In the genomic region with DNA sequence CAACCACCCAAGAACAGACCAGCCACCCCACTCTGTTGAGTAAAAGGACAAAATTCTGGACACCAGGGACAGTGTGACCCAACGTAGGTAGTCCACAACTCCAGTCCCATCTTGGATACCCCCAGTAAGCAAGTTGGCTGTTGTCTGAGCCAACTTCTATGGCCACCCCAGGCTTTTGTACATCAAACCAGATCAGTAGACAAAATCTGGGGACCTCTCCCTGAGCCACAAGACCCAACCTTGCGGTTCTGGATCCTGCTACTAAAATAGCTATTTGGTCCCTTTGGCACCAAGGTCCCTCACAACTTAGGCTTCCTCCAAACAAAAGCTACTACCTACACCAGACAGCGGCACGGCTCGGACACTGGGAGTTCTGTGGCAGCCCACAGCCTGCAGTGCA, we compare ENCODE assay signal across 13 mouse cellular contexts. TPM values are rescaled to one million over a fixed set of nuclear protein-coding genes. Genes with fewer than 3 reads are reported as not detected.
A peak's percentile ranks its signal among the peaks of the same experiment; 100 is the strongest.
DNase-seq lines count a peak whose midpoint lies in the region; ATAC-seq and TF ChIP-seq lines count a peak whose summit lies in the region.
"Had no signal": no experiment of that assay in that cellular context is flagged by ENCODE, and none has a peak within 500 bp of the region (broad histone marks: within the 10 kb centered on the region; RNA-seq: fewer than 3 reads in every experiment).

No protein-coding gene starts in this region.

- H3K36me3 ChIP-seq in heart, adult 2 months (ENCODE audit: control insufficient read depth, insufficient read depth, low read length), result no peaks in the 10 kb centered on the region
- H3K36me3 ChIP-seq in CH12.LX (replicated peaks in 1 of 2; ENCODE audit: control insufficient read depth in 1 of 2, insufficient read depth in 1 of 2, low read length in 1 of 2) (peaks cover 2 to 6% of the 10 kb centered on the region in 2 experiments), macrophage (ENCODE audit: inconsistent target) (no peaks in the 10 kb centered on the region)
- H3K36me3 ChIP-seq in embryonic facial prominence, embryonic 15.5 days, result no peaks in the 10 kb centered on the region
- H3K36me3 ChIP-seq in kidney, embryonic 14.5 days (ENCODE audit: control insufficient read depth, insufficient read depth, low read length), result no peaks in the 10 kb centered on the region
- H3K36me3 ChIP-seq: hindbrain, embryonic 15.5 days had no signal

- in situ Hi-C loops in CH12.LX (cut with MboI; ENCODE audit: low pct_ligation_motif_present, low pct_unique_long_range_greater_than_20kb, low sequenced_read_pairs), result loop anchor here (5.0 kb wide), 1 partner anchor 38 kb away; no protein-coding TSS in a partner anchor

- no peak for TF ChIP-seq CTCF in heart, adult 2 months (IDR thresholded peaks at IDR 0.05)
- no peak for TF ChIP-seq CTCF in CH12.LX (conservative IDR thresholded peaks at IDR 0.05 in 1 of 2, IDR thresholded peaks at IDR 0.05 in 1 of 2; ENCODE audit: low read depth in 2 of 2, low read length in 2 of 2)

- H3K4me2 ChIP-seq in CH12.LX (ENCODE audit: insufficient read depth, low read depth, poor library complexity, severe bottlenecking), result peak overlapping the region; percentile 90
- peak overlapping the region; percentile 33 for H3K4me2 ChIP-seq in embryonic facial prominence, embryonic 15.5 days (replicated peaks)
- H3K4me2 ChIP-seq in kidney, embryonic 14.5 days (replicated peaks; ENCODE audit: low read depth, low read length), result no peak overlapping the region
- H3K4me2 ChIP-seq: hindbrain, embryonic 15.5 days had no signal

- TF ChIP-seq RAD21 in CH12.LX (IDR thresholded peaks at IDR 0.05; ENCODE audit: low read depth, low read length), result no peak

- H3K4me1 ChIP-seq in heart, adult 2 months (ENCODE audit: control insufficient read depth, insufficient read depth, low read length), result peaks cover 12% of the 10 kb centered on the region
- peaks cover 44 to 81% of the 10 kb centered on the region in 2 experiments for H3K4me1 ChIP-seq in CH12.LX (ENCODE audit: control insufficient read depth in 1 of 2, insufficient read depth in 2 of 2)
- H3K4me1 ChIP-seq in embryonic facial prominence, embryonic 15.5 days, result peaks cover 74% of the 10 kb centered on the region
- peaks cover 4% of the 10 kb centered on the region; the same call in 1 of the 2 replicates for H3K4me1 ChIP-seq in kidney, embryonic 14.5 days (ENCODE audit: control insufficient read depth, insufficient read depth, low read length)

- no peak for DNase-seq in heart, adult 2 months
- no peak for DNase-seq in heart, postnatal 25 days (ENCODE audit: low spot score)
- no peak for DNase-seq in CH12.LX (ENCODE audit: extremely low read depth)
- DNase-seq in right cerebral cortex, postnatal 10 days (ENCODE audit: low spot score in 2 of 2), result no peak
- DNase-seq in natural killer cell, adult 2 months (ENCODE audit: low spot score in 2 of 2), result no peak
- DNase-seq: cerebellum, postnatal 10 days; forebrain, postnatal 0 days; spleen, adult 18-20 months had no signal

- H3K9me3 ChIP-seq in CH12.LX (replicated peaks; ENCODE audit: low read length), result no peaks in the 10 kb centered on the region
- H3K9me3 ChIP-seq in embryonic facial prominence, embryonic 15.5 days (replicated peaks), result no peaks in the 10 kb centered on the region
- H3K9me3 ChIP-seq in kidney, embryonic 14.5 days (ENCODE audit: control insufficient read depth, low read length), result no peaks in the 10 kb centered on the region
- H3K9me3 ChIP-seq: hindbrain, embryonic 15.5 days had no signal

- no peak for TF ChIP-seq EP300 in heart, adult 2 months (IDR thresholded peaks at IDR 0.05; ENCODE audit: insufficient read depth, low read depth, low read length)
- TF ChIP-seq EP300 in CH12.LX (IDR thresholded peaks at IDR 0.05; ENCODE audit: low read length), result no peak

- no peaks in the 10 kb centered on the region for H3K27me3 ChIP-seq in heart, adult 2 months (ENCODE audit: control insufficient read depth, insufficient read depth, low read length)
- no peaks in the 10 kb centered on the region for H3K27me3 ChIP-seq in CH12.LX (replicated peaks)
- H3K27me3 ChIP-seq in embryonic facial prominence, embryonic 15.5 days, result no peaks in the 10 kb centered on the region
- H3K27me3 ChIP-seq in kidney, embryonic 14.5 days (ENCODE audit: control insufficient read depth, insufficient read depth, low read length), result no peaks in the 10 kb centered on the region
- H3K27me3 ChIP-seq: hindbrain, embryonic 15.5 days had no signal

- no peak for ATAC-seq in embryonic facial prominence, embryonic 15.5 days (ENCODE audit: insufficient number of reproducible peaks, low FRiP score, low TSS enrichment, low read depth)
- ATAC-seq in kidney, embryonic 14.5 days (ENCODE audit: low FRiP score, low TSS enrichment), result no peak
- ATAC-seq: forebrain, postnatal 0 days had no signal

- intact Hi-C loops in heart, adult 2 months (cut with DNase I), result no loop called here
- intact Hi-C loops in heart, postnatal 25 days (cut with DNase I), result no loop called here

- 79% methylated on average over 5 of the region's 5 CpGs for WGBS in heart, adult 2 months
- 78% methylated on average over 5 of the region's 5 CpGs for WGBS in embryonic facial prominence, embryonic 15.5 days
- 89% methylated on average over 5 of the region's 5 CpGs for WGBS in macrophage (ENCODE audit: missing documents)
- WGBS in kidney, embryonic 14.5 days, result 93% methylated on average over 5 of the region's 5 CpGs

- H3K27ac ChIP-seq in heart, adult 2 months, result peak overlapping the region; percentile 57
- H3K27ac ChIP-seq in CH12.LX (ENCODE audit: insufficient read depth, low read depth) (peak overlapping the region; percentile 96), macrophage (peak overlapping the region; percentile 80)
- H3K27ac ChIP-seq in embryonic facial prominence, embryonic 15.5 days (replicated peaks), result peak overlapping the region; percentile 67; the same call in 1 of the 2 replicates
- H3K27ac ChIP-seq in kidney, embryonic 14.5 days (ENCODE audit: low read depth, low read length), result no peak overlapping the region
- H3K27ac ChIP-seq: hindbrain, embryonic 15.5 days; kidney, postnatal 0 days had no signal

- dilution Hi-C loops in CH12.LX (cut with MboI; ENCODE audit: extremely low pct_ligation_motif_present, extremely low pct_unique_long_range_greater_than_20kb, low sequenced_read_pairs), result no loop called here

- H3K79me2 ChIP-seq in heart, adult 2 months (replicated peaks; ENCODE audit: control insufficient read depth, insufficient read depth, low read length), result no peaks in the 10 kb centered on the region
- H3K79me2 ChIP-seq in CH12.LX (replicated peaks; ENCODE audit: control insufficient read depth, extremely low read depth, insufficient read depth, poor library complexity, severe bottlenecking) (peaks cover 23% of the 10 kb centered on the region), macrophage (ENCODE audit: inconsistent target) (peaks cover 49% of the 10 kb centered on the region)

- peak overlapping the region; percentile 23 for H3K4me3 ChIP-seq in heart, adult 2 months
- H3K4me3 ChIP-seq in CH12.LX (replicated peaks in 1 of 3; ENCODE audit: low read depth in 2 of 3, low read length in 2 of 3, poor library complexity in 1 of 3) (peak overlapping the region; percentile 59 to 85 (median 76)), macrophage (ENCODE audit: inconsistent target) (peak overlapping the region; percentile 49)
- H3K4me3 ChIP-seq in embryonic facial prominence, embryonic 15.5 days (replicated peaks), result peak overlapping the region; percentile 16; the same call in 1 of the 2 replicates
- no peak overlapping the region for H3K4me3 ChIP-seq in kidney, embryonic 14.5 days (ENCODE audit: low read length)
- H3K4me3 ChIP-seq: hindbrain, embryonic 15.5 days had no signal

- peak overlapping the region; percentile 52 for H3K9ac ChIP-seq in heart, adult 2 months (ENCODE audit: low read depth, low read length)
- peak overlapping the region; percentile 92 for H3K9ac ChIP-seq in CH12.LX (ENCODE audit: insufficient read depth, low read depth)
- H3K9ac ChIP-seq in embryonic facial prominence, embryonic 15.5 days, result no peak overlapping the region
- no peak overlapping the region for H3K9ac ChIP-seq in kidney, embryonic 14.5 days (ENCODE audit: low read depth, low read length)
- H3K9ac ChIP-seq: forebrain, postnatal 0 days; hindbrain, embryonic 15.5 days had no signal

- no peak for TF ChIP-seq POLR2A in heart, adult 2 months (IDR thresholded peaks at IDR 0.05; ENCODE audit: insufficient read depth, low read depth, low read length)
- TF ChIP-seq POLR2A in CH12.LX (IDR thresholded peaks at IDR 0.05; ENCODE audit: low read depth, low read length), result 0 out of 2 replicates have a peak, but pooled peaks have one; percentile 5

RNA-seq across cellular contexts. Expression of a gene that starts 7.5 kb away (rescaled TPM):
- total RNA-seq in heart, adult 2 months (2021), result 10 to 100 TPM; 14.8 to 15.7 TPM
- polyA plus RNA-seq in heart, adult 2 months (2012; rRNA removed), result 5.4 and 7.5 TPM in 2 replicates
- 10 to 100 TPM; 15.3 to 16.5 TPM for total RNA-seq in heart, postnatal 25 days (2021)
- total RNA-seq in CH12.LX (2012; rRNA removed), result 16.2 and 27.7 TPM in 2 replicates
- total RNA-seq in CH12.LX (2014; rRNA removed), result 2.0 and 3.1 TPM in 2 replicates
- polyA plus RNA-seq in CH12.LX (2012; ENCODE audit: insufficient read length, low read depth), result 14.4 and 14.6 TPM in 2 replicates
- 8.5 and 10.3 TPM in 2 replicates for polyA plus RNA-seq in embryonic facial prominence, embryonic 15.5 days (2015; fragmentation: Nextera tagmentation; extraction: Ambion mirVana)
- total RNA-seq in macrophage (2018; cell fraction: chromatin; rRNA removed), result 1,000 to 10,000 TPM in 1 of 26 experiments, 100 to 1,000 TPM in 25; 132 to 1,128 (median 253) TPM
- total RNA-seq in macrophage (2018; cell fraction: cytosol; rRNA removed), result 100 to 1,000 TPM in 12 of 26 experiments, 10 to 100 TPM in 14; 46.7 to 172 (median 94.6) TPM
- 100 to 1,000 TPM; 108 to 342 (median 214) TPM for total RNA-seq in macrophage (2018; cell fraction: nucleus; rRNA removed)
- polyA plus RNA-seq in macrophage (2018), result 41.7 to 78.3 TPM (median 63.2 TPM) in 3 replicates
- 0.53 and 0.86 TPM in 2 replicates for polyA plus RNA-seq in kidney, embryonic 14.5 days (2014; fragmentation: Nextera tagmentation; extraction: Ambion mirVana)

RNA-seq across cellular contexts. Expression of a gene that starts 13.7 kb away (rescaled TPM):
- 1 to 10 TPM; 1.7 to 3.1 TPM for total RNA-seq in heart, adult 2 months (2021)
- 2.0 and 2.8 TPM in 2 replicates for polyA plus RNA-seq in heart, adult 2 months (2012; rRNA removed)
- 1 to 10 TPM; 1.5 to 1.9 TPM for total RNA-seq in heart, postnatal 25 days (2021)
- 3.1 and 3.5 TPM in 2 replicates for total RNA-seq in CH12.LX (2012; rRNA removed)
- 2.5 TPM in 2 replicates for total RNA-seq in CH12.LX (2014; rRNA removed)
- polyA plus RNA-seq in CH12.LX (2012; ENCODE audit: insufficient read length, low read depth), result 3.0 and 3.5 TPM in 2 replicates
- polyA plus RNA-seq in embryonic facial prominence, embryonic 15.5 days (2015; fragmentation: Nextera tagmentation; extraction: Ambion mirVana), result 10.9 and 16.5 TPM in 2 replicates
- total RNA-seq in macrophage (2018; cell fraction: chromatin; rRNA removed), result 1 to 10 TPM in 20 of 26 experiments, under 1 TPM in 6; 0.48 to 6.2 (median 2.3) TPM
- 1 to 10 TPM; 2.4 to 6.4 (median 3.8) TPM for total RNA-seq in macrophage (2018; cell fraction: cytosol; rRNA removed)
- 1 to 10 TPM; 1.8 to 5.3 (median 2.9) TPM for total RNA-seq in macrophage (2018; cell fraction: nucleus; rRNA removed)
- 1.9 to 4.4 TPM (median 4.2 TPM) in 3 replicates for polyA plus RNA-seq in macrophage (2018)
- 8.5 and 8.9 TPM in 2 replicates for polyA plus RNA-seq in kidney, embryonic 14.5 days (2014; fragmentation: Nextera tagmentation; extraction: Ambion mirVana)

RNA-seq across cellular contexts. Expression of a gene that starts 34.2 kb away (rescaled TPM):
- 1 to 10 TPM; 5.3 to 6.6 TPM for total RNA-seq in heart, adult 2 months (2021)
- 7.6 and 10.0 TPM in 2 replicates for polyA plus RNA-seq in heart, adult 2 months (2012; rRNA removed)
- total RNA-seq in heart, postnatal 25 days (2021), result 1 to 10 TPM; 6.4 to 7.6 TPM
- total RNA-seq in CH12.LX (2012; rRNA removed) (78.0 and 90.6 TPM in 2 replicates), CH12.LX (2014; rRNA removed) (111 and 128 TPM in 2 replicates)
- polyA plus RNA-seq in CH12.LX (2012; ENCODE audit: insufficient read length, low read depth) (68.3 and 78.0 TPM in 2 replicates), macrophage (2018) (10.7 to 17.8 TPM (median 14.2 TPM) in 3 replicates)
- 99.7 and 110 TPM in 2 replicates for polyA plus RNA-seq in embryonic facial prominence, embryonic 15.5 days (2015; fragmentation: Nextera tagmentation; extraction: Ambion mirVana)
- 10 to 100 TPM in 23 of 26 experiments, 1 to 10 TPM in 3; 5.3 to 54.6 (median 24.2) TPM for total RNA-seq in macrophage (2018; cell fraction: chromatin; rRNA removed)
- total RNA-seq in macrophage (2018; cell fraction: cytosol; rRNA removed), result 10 to 100 TPM in 22 of 26 experiments, 1 to 10 TPM in 4; 7.2 to 27.0 (median 12.5) TPM
- 10 to 100 TPM in 21 of 26 experiments, 1 to 10 TPM in 5; 7.7 to 62.7 (median 23.5) TPM for total RNA-seq in macrophage (2018; cell fraction: nucleus; rRNA removed)
- polyA plus RNA-seq in kidney, embryonic 14.5 days (2014; fragmentation: Nextera tagmentation; extraction: Ambion mirVana), result 117 and 148 TPM in 2 replicates

RNA-seq across cellular contexts. Expression of a gene that starts 34.5 kb away (rescaled TPM):
- 1 to 10 TPM; 6.6 to 6.8 TPM for total RNA-seq in heart, adult 2 months (2021)
- polyA plus RNA-seq in heart, adult 2 months (2012; rRNA removed), result 17.2 and 23.5 TPM in 2 replicates
- total RNA-seq in heart, postnatal 25 days (2021), result 1 to 10 TPM; 5.6 to 6.9 TPM
- 149 and 155 TPM in 2 replicates for total RNA-seq in CH12.LX (2012; rRNA removed)
- total RNA-seq in CH12.LX (2014; rRNA removed), result 112 and 117 TPM in 2 replicates
- polyA plus RNA-seq in CH12.LX (2012; ENCODE audit: insufficient read length, low read depth), result 196 and 226 TPM in 2 replicates
- 13.4 and 15.3 TPM in 2 replicates for polyA plus RNA-seq in embryonic facial prominence, embryonic 15.5 days (2015; fragmentation: Nextera tagmentation; extraction: Ambion mirVana)
- total RNA-seq in macrophage (2018; cell fraction: chromatin; rRNA removed), result 1,000 to 10,000 TPM in 8 of 26 experiments, 100 to 1,000 TPM in 16, 10 to 100 TPM in 2; 64.9 to 1,705 (median 425) TPM
- 100 to 1,000 TPM; 167 to 665 (median 370) TPM for total RNA-seq in macrophage (2018; cell fraction: cytosol; rRNA removed)
- 1,000 to 10,000 TPM in 6 of 26 experiments, 100 to 1,000 TPM in 20; 137 to 1,391 (median 650) TPM for total RNA-seq in macrophage (2018; cell fraction: nucleus; rRNA removed)
- 131 to 514 TPM (median 230 TPM) in 3 replicates for polyA plus RNA-seq in macrophage (2018)
- 4.8 and 7.8 TPM in 2 replicates for polyA plus RNA-seq in kidney, embryonic 14.5 days (2014; fragmentation: Nextera tagmentation; extraction: Ambion mirVana)

Comparison
In these comparisons a context has a peak if more than half of its experiments do, and no peak if none do; other contexts are left out.
1. H3K9ac ChIP-seq: peak in heart, adult 2 months (single experiment) and CH12.LX (single experiment); none in embryonic facial prominence, embryonic 15.5 days (single experiment) and kidney, embryonic 14.5 days (single experiment).